Mouse (Mus musculus): ENCODE results near the gene Tcf20.

- TF ChIP-seq CTCF (IDR thresholded peaks at IDR 0.05; ENCODE audit: control insufficient read depth, insufficient read depth, insufficient read length) (no peak), MAX (IDR thresholded peaks at IDR 0.05) (no peak)
These were observed 46.8 kb upstream of the Tcf20 start for GRCm38 (mm10) chr15:83034275-83034977.
